Mouse (Mus musculus) embryonic fibroblast, embryonic 13.5 days (primary cell): ENCODE measurements around the gene Nbea.

ENCODE experiments used
- CTCF ChIP-seq: IDR thresholded peaks from 2 replicates; pipeline ENCODE4 v1.5.1; 2011; ENCODE audit warnings: mild to moderate bottlenecking, control low read depth, low read length, moderate library complexity, borderline replicate concordance; ENCODE audit not compliant: insufficient read depth
- POLR2A ChIP-seq: IDR thresholded peaks from 2 replicates; pipeline ENCODE4 v1.6.1; 2011; ENCODE audit warnings: low read depth, mild to moderate bottlenecking, control low read depth, low read length, moderate library complexity

DNA sequence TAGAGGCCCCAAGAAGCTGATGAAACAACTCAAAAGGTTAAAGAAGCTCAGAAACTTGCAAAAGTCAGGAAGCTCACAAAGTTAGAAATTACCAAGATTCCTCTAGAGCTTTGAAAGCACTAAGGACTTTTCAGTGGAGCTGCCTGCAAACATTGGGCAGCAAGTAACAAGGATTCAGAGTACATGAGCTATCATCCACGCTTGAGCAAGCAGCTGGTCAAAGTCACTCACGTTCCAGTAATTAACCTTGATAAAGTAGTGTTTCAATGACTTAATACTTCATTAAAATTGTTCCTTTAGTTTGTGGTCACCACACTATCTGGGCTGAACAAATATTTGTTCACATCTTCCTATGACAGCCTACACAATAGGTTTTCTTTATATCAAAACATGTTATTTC is 75.4 kb downstream of the Nbea start:
- no peak for TF ChIP-seq CTCF
- no peak for TF ChIP-seq POLR2A
